Mouse (Mus musculus) forebrain, embryonic 14.5 days (tissue): ENCODE data around the gene Gm11492. TPM values are rescaled to one million over a fixed set of nuclear protein-coding genes. Genes with fewer than 3 reads are reported as not detected.
A peak's percentile ranks its signal among the peaks of the same experiment; 100 is the strongest.

Source experiments
- ATAC-seq: fragments of 200-750 bp; cut with Nextera tagmentation; 2 replicates; pipeline ENCODE4 v1.8.0; 2017; ENCODE audit warnings: mild to moderate bottlenecking, moderate library complexity
- DNase-seq: peaks from one replicate; pipeline ENCODE4 v3.0.0-alpha.2; 2015; ENCODE audit warnings: low spot score
- H3K27ac ChIP-seq: fragments of 300-500 bp; sonication (generic); 2 replicates; pipeline ENCODE4 v1.5.1; 2014; ENCODE audit warnings: low read depth, mild to moderate bottlenecking, control low read depth, low read length, moderate library complexity
- H3K27me3 ChIP-seq: fragments of 300-500 bp; sonication (generic); replicated peaks from 2 replicates; pipeline ENCODE4 v1.6.1; 2014; ENCODE audit warnings: low read length, control low read depth, mixed read lengths; ENCODE audit not compliant: control insufficient read depth, insufficient read depth
- H3K36me3 ChIP-seq: fragments of 300-500 bp; sonication (generic); 2 replicates; pipeline ENCODE4 v1.6.1; 2014; ENCODE audit warnings: low read length, control low read depth; ENCODE audit not compliant: control insufficient read depth, insufficient read depth
- H3K4me1 ChIP-seq: fragments of 300-500 bp; sonication (generic); 2 replicates; pipeline ENCODE4 v1.6.1; 2014; ENCODE audit warnings: antibody characterized with exemption, low read length, control low read depth; ENCODE audit not compliant: control insufficient read depth, insufficient read depth
- H3K4me2 ChIP-seq: fragments of 300-500 bp; sonication (generic); 2 replicates; pipeline ENCODE4 v1.6.1; 2014; ENCODE audit warnings: mild to moderate bottlenecking, control low read depth, low read length
- H3K4me3 ChIP-seq: fragments of 300-500 bp; sonication (generic); 2 replicates; pipeline ENCODE4 v1.5.1; 2014; ENCODE audit warnings: low read depth, low read length, control low read depth
- H3K9ac ChIP-seq: fragments of 300-500 bp; sonication (generic); 2 replicates; pipeline ENCODE4 v1.6.1; 2014; ENCODE audit warnings: mild to moderate bottlenecking, low read length, control low read depth, moderate library complexity
- H3K9me3 ChIP-seq: fragments of 300-500 bp; sonication (generic); replicated peaks from 2 replicates; pipeline ENCODE4 v1.6.1; 2016; ENCODE audit warnings: low read length, control low read depth, mixed read lengths; ENCODE audit not compliant: control insufficient read depth
- WGBS: fragments of 180-500 bp; shearing (Covaris S2); extraction: QIAGEN DNeasy Blood & Tissue Kit; methylation state at CpG from one replicate; pipeline ENCODE4 v1.1.7; 2014; 5-methylcytosine and 5-hydroxymethylcytosine counted together
- polyA plus RNA-seq: library from polyadenylated mRNA; unstranded; fragments of >200 nt; fragmentation: Nextera tagmentation; extraction: Ambion mirVana; gene quantifications from 2 replicates; pipeline ENCODE4 v1.2.1, GENCODE M21; 2014

The Gm11492 gene
- polyA plus RNA-seq = not detected in 2 replicates

DNA sequence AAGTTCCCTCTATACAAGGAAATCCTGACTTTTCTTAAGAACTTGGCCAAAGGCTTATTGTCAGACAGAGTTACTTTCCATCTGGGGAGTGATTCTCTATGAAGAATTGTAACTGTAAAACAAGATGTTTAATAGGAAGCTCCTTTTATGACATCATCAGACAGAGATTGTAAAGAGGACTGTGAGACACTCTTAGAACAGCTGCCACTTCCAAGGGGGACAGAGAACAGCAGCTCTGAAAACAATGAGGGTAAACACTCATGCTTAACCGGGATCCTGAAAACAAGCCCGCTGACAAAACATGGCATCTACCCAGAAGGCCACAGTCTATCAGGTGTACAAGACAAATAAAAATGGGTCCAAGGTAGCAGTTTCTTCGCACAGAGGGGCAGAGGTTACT is at the start of gene Gm11492:
Gene Gm11492, plus strand, starts transcription at position 153 of the 400 bp plus-strand sequence.
- no peaks in the 10 kb centered on the region for H3K36me3 ChIP-seq
- H3K9ac ChIP-seq = no peak within 1 kb of the TSS

DNA sequence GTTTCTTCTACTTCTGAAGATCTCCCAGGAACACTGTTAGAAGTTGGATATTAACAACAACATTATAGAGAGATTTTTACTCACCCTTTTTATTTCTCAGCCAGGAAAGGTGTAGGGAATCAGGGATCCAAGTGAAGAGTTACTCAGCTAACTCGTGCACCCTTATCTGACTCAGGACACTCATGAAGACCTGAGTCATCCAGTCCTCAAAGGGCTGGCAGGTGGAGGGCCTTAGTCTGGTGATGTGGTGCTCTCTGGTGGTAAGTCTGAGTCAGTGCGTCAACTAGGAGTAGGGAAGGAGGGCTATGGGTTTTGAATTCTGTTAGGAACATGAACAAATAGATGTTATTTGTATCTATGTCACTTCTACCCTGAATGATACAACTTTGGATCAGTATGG is 47.2 kb upstream of the Gm11492 start:
- H3K4me3 ChIP-seq = no peak overlapping the region
- H3K27ac ChIP-seq = no peak overlapping the region
- DNase-seq (peak; percentile 50), ATAC-seq (no peak)
- H3K9ac ChIP-seq = no peak overlapping the region
- H3K9me3 ChIP-seq = no peaks in the 10 kb centered on the region
- no peaks in the 10 kb centered on the region for H3K4me1 ChIP-seq
- no peaks in the 10 kb centered on the region for H3K36me3 ChIP-seq
- 17% methylated on average over 2 of the region's 2 CpGs for WGBS
- no peak overlapping the region for H3K4me2 ChIP-seq
- no peaks in the 10 kb centered on the region for H3K27me3 ChIP-seq

More for the DNA sequence above, at the start of gene Gm11492:
- H3K27ac ChIP-seq = no peak within 1 kb of the TSS
- no peaks in the 10 kb centered on the region for H3K9me3 ChIP-seq
- H3K4me1 ChIP-seq = no peaks in the 10 kb centered on the region
- no peak within 1 kb of the TSS for H3K4me2 ChIP-seq
- H3K27me3 ChIP-seq = no peaks in the 10 kb centered on the region
- ATAC-seq (no peak), DNase-seq (no peak)
- 78% methylated on average over 3 of the region's 3 CpGs for WGBS
- H3K4me3 ChIP-seq = no peak within 1 kb of the TSS

DNA sequence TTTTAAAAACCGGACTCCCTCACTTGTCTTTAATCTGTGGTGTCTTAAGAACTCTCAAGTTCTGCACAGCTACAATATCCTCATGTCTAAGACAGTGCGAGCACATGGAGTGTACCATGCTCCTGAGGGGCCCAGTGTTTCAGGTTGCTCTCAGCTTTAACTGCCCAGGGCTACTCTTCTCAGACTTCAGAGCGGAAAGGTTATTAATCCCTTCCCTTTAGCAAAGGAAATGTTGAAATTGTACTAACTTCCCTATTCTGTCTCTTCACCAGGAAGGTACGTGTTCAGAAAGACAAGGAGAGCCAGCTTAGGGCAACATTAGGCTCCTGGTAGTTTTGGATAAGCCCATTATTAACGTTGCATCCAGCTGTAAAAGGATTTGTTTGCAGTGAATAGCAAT is 43.0 kb upstream of the Gm11492 start:
- no peak overlapping the region for H3K4me3 ChIP-seq
- DNase-seq (no peak), ATAC-seq (no peak)
- WGBS = 59% methylated on average over 5 of the region's 5 CpGs
- no peak overlapping the region for H3K4me2 ChIP-seq
- no peaks in the 10 kb centered on the region for H3K27me3 ChIP-seq
- no peak overlapping the region for H3K9ac ChIP-seq
- H3K36me3 ChIP-seq = no peaks in the 10 kb centered on the region
- H3K9me3 ChIP-seq = no peaks in the 10 kb centered on the region
- H3K4me1 ChIP-seq = no peaks in the 10 kb centered on the region
- H3K27ac ChIP-seq = no peak overlapping the region

DNA sequence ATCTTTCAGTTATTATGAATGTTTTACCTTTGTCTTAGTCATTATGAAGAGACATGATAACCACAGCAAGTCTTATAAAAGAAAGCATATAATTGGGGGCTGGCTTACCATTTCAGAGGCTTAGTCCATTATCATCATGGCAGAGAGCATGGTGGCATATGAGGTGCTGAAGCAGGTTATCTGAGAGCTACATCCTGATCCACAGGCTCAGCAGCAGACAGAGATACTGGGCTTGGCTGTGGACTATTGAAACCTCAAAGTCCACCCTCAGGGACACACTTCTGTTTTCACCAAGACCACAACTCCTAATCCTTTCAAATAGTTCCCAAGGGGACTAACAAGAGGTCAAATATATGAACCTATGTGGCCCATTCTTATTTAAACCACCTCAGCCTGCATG is 42.5 kb upstream of the Gm11492 start:
- H3K36me3 ChIP-seq = no peaks in the 10 kb centered on the region
- H3K9ac ChIP-seq = no peak overlapping the region
- ATAC-seq (no peak), DNase-seq (no peak)
- H3K27me3 ChIP-seq = no peaks in the 10 kb centered on the region
- H3K27ac ChIP-seq = no peak overlapping the region
- H3K4me2 ChIP-seq = no peak overlapping the region
- no peak overlapping the region for H3K4me3 ChIP-seq
- no peaks in the 10 kb centered on the region for H3K4me1 ChIP-seq
- H3K9me3 ChIP-seq = no peaks in the 10 kb centered on the region

DNA sequence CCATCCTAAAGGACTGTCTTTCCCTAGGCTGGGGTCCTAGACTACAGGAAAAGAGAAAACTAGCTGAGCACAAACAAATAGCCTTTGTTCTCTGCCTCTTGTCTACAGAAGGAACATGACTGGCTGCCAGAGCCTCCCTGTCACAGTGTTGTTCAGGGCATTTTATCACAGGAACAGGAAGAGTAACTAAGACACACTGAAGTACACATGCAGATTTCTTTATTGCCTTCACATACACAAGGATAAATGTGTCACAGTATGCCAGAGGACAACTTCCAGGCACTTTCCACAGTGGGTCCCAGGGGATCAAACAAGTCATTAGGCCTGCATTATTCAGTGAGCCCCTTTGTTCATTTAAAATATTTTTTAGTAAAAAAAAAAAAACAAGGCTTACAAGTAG is 41.7 kb upstream of the Gm11492 start:
- Histone ChIP-seq H3K36me3 (no peaks in the 10 kb centered on the region), H3K27me3 (no peaks in the 10 kb centered on the region), H3K4me3 (no peak overlapping the region), H3K9me3 (no peaks in the 10 kb centered on the region), H3K4me1 (no peaks in the 10 kb centered on the region), H3K4me2 (no peak overlapping the region), H3K9ac (no peak overlapping the region), H3K27ac (no peak overlapping the region)
- no peak for DNase-seq
- ATAC-seq = no peak

DNA sequence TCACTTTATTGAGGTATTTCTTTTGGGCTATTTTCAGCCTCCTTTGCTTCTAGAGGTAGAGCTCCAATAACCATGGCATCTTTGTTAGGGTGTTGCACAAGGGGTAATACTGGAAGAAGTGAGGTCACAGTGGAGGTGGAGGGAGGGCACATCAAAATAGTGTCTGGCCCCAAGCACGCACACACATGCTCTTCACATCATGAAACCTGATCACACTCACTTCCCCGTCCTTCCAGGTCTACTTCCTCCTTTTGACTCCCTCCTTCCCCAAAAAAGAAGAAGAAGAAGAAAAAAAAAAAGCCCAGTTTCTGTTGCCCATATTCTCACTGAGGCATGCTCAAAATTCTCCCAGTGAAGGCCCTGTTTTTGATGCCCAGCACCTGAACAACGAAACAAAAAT is 39.1 kb upstream of the Gm11492 start:
- H3K4me3 ChIP-seq = no peak overlapping the region
- ATAC-seq = no peak
- H3K9ac ChIP-seq = no peak overlapping the region
- H3K9me3 ChIP-seq = no peaks in the 10 kb centered on the region
- no peaks in the 10 kb centered on the region for H3K27me3 ChIP-seq
- H3K27ac ChIP-seq = no peak overlapping the region
- H3K4me1 ChIP-seq = no peaks in the 10 kb centered on the region
- no peaks in the 10 kb centered on the region for H3K36me3 ChIP-seq
- H3K4me2 ChIP-seq = no peak overlapping the region
- no peak for DNase-seq
- 81% methylated on average over 3 of the region's 3 CpGs for WGBS

DNA sequence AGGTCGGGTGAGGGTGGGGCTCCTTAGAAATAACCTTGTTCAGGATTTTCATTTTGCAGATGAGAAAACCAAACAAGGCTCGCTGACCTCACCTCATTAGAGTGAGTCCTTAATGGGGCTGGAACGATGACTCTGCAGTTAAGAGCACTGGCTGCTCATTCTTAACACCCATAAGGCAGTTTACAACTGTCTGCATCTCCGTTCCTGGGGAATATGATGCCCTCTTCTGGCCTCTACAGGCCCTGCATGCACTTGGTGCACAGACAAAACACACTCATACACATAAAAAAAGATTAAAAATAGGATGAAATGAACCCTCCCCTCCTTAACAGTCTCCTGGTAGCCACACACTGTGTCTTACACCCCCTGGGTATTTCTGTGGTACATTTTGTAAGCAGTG is 38.5 kb upstream of the Gm11492 start:
- Histone ChIP-seq H3K4me2 (no peak overlapping the region), H3K4me3 (no peak overlapping the region), H3K27ac (no peak overlapping the region), H3K36me3 (no peaks in the 10 kb centered on the region), H3K4me1 (no peaks in the 10 kb centered on the region), H3K27me3 (no peaks in the 10 kb centered on the region), H3K9me3 (no peaks in the 10 kb centered on the region), H3K9ac (no peak overlapping the region)
- DNase-seq = no peak
- no peak for ATAC-seq
- 62% methylated on average over 4 of the region's 4 CpGs for WGBS

DNA sequence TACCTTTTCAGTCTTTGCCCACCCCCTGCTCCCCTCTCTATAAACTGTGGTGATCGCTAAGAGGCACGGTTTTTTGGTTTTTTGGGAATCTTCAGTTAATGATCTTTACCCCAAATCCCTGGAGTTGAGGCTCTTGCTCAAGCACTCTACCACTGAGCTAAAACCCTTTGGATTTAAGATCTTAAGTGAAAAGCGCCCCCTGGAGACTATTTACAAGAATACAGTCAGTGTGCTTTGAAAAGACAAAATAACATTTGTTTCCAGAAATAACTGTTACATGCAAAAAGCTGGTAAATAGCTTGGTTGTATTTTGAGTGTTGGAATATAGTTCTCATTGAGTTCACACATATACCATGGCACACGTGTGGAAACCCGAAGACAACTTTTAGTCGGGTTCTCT is 34.8 kb upstream of the Gm11492 start:
- DNase-seq = peak; percentile 37
- Histone ChIP-seq H3K4me2 (no peak overlapping the region), H3K27ac (no peak overlapping the region), H3K4me3 (no peak overlapping the region), H3K4me1 (no peaks in the 10 kb centered on the region), H3K27me3 (no peaks in the 10 kb centered on the region), H3K36me3 (no peaks in the 10 kb centered on the region), H3K9ac (no peak overlapping the region), H3K9me3 (no peaks in the 10 kb centered on the region)
- WGBS = 55% methylated on average over 6 of the region's 6 CpGs
- ATAC-seq = no peak

DNA sequence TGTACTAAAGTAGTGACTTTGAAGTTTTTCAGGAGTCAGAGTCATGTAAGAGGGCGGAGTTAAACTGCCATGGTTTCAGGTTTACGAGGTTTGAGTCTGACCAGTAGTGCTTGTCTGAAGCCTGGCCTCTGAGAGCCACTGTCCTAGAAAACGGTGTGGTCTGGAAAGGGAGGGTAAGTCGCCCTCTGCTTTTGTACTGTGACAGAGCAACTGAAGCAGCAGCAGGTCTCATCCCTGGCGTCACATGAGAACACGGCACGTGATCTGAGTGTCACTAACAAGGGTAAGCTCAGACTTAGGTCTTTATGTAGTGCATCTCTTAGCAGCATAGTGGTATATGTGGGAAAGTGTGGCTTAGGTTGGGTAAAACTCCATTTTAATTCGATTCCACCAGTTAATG is 24.2 kb upstream of the Gm11492 start:
- 43% methylated on average over 8 of the region's 8 CpGs for WGBS
- no peak overlapping the region for H3K9ac ChIP-seq

DNA sequence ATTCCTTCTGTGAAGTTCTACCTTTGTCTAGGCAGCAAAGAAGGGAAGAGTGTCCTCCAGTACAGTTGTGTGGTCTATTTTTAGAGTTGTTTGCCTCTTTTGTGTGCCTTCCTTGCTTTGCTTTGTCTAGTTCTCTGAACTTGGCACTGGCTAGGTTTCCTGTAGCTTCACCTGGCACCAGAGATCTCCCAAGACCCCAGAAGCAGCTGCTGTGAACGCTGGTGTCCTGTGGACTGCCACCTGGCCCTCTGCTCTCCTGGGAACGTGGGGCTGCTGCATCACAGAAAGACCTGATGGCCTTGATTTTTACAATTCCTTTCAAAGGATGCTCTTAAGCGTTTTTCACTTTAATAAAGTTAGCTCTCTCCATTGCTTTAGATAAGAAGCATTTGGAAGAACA is 23.5 kb upstream of the Gm11492 start:
- no peaks in the 10 kb centered on the region for H3K27me3 ChIP-seq
- no peak overlapping the region for H3K4me3 ChIP-seq
- no peak overlapping the region for H3K4me2 ChIP-seq
- H3K27ac ChIP-seq = no peak overlapping the region
- DNase-seq (no peak), ATAC-seq (no peak)
- no peaks in the 10 kb centered on the region for H3K36me3 ChIP-seq
- H3K9ac ChIP-seq = no peak overlapping the region
- no peaks in the 10 kb centered on the region for H3K9me3 ChIP-seq
- WGBS = 54% methylated on average over 3 of the region's 3 CpGs
- no peaks in the 10 kb centered on the region for H3K4me1 ChIP-seq

More for the DNA sequence above, 24.2 kb upstream of the Gm11492 start:
- Histone ChIP-seq H3K9me3 (no peaks in the 10 kb centered on the region), H3K4me2 (no peak overlapping the region), H3K4me3 (no peak overlapping the region), H3K27ac (no peak overlapping the region), H3K36me3 (no peaks in the 10 kb centered on the region), H3K4me1 (no peaks in the 10 kb centered on the region), H3K27me3 (no peaks in the 10 kb centered on the region)
- ATAC-seq = no peak
- no peak for DNase-seq
